Mouse (Mus musculus): ENCODE measurements around the gene Mast4.

Gene Mast4

DNA sequence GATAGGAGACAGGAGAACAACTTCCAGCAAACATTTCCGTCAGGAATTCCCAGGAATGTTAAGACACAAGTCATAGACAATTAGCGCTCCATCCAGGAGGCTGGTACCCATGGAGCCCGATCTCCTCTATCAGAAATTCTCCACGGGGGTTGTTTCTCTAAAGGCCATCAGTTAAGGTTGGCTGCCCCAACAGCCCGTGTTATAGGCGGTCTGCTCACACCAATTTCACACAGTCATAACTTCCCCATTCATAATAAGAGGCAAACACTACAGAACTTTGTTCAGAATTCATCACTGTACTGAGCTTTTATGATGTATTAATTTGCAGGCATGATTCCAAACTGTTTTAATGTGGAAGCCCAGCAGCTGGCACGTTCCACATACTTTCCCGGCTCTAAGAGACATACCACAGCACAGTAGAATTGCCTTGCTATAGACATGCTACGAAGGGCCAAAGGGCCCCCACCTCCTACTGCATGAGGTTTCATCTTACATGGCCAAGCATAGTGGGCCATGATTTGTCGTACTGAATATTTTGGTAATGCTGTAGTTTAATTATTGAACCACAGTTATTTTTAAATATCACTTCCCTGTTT lies 19.1 kb downstream of the Mast4 start:
- no peak for DNase-seq

GRCm38 (mm10) chr13:103308296-103308695 lies 26.0 kb downstream of the Mast4 start:
- DNase-seq: no peak

DNA sequence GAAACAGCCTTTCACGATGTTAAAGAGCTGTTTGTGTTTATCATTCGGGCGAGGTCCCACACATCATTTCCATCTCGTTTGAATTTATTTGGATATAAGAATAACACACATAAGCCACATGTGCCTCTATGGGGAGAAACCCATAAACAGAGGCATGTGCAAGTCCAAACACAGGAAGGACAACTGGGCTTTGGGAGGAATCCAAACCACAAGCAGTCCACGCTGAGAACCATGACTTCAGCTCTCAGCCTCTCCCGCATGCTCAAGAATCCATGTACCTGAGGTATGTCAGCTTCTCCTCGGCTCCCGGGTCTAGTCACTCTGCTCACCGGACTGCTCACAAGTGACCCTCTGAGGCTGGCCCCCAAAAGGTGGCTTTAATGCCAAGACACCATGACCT lies 30.5 kb downstream of the Mast4 start:
- no peak for DNase-seq

DNA sequence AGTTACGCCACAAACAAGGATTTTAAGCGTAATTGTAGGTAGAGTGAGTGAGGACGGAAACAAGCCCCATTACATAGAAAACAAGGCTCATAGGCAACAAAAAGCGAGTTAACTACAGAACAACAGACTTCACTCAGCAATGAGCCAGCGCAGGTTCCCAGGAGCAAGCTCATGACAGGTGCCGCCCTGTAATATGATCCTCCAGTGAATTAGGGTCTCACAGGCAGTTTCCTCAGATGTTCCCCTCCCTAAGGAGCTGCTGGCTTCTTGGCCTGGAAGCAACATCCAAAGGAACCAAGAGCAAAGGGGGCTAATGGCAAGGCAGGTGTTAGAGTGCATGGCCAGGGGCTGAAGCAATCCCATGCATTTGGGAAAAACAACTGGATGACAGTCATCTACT lies 31.8 kb downstream of the Mast4 start:
- no peak for DNase-seq

GRCm38 (mm10) chr13:103302077-103302476 lies 32.2 kb downstream of the Mast4 start:
- no peak for DNase-seq

- DNase-seq: no peak
Observed at GRCm38 (mm10) chr13:103294424-103294823, 39.9 kb downstream of the Mast4 start.

GRCm38 (mm10) chr13:103293121-103293520 lies 41.2 kb downstream of the Mast4 start:
- DNase-seq: no peak

DNA sequence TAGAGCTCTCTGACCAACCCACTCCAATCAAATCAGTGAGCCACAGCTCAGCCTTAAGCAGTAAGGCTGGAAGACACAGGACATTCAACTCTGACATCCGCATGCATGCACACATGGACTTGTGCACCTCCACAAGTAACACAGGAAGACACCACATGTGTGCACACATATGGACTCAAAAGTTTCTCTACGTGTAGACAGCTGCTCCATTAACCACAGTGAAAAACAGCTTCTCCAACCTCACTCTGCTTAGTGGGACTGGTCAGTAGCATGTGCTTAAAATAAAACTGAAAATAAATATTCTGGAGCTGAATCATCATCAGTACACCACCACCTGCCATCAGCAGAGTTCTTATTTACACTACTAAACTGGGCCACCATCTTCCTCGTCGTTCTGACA lies 43.2 kb downstream of the Mast4 start:
- no peak for DNase-seq

GRCm38 (mm10) chr13:103285821-103286220 lies 48.5 kb downstream of the Mast4 start:
- DNase-seq: no peak

DNA sequence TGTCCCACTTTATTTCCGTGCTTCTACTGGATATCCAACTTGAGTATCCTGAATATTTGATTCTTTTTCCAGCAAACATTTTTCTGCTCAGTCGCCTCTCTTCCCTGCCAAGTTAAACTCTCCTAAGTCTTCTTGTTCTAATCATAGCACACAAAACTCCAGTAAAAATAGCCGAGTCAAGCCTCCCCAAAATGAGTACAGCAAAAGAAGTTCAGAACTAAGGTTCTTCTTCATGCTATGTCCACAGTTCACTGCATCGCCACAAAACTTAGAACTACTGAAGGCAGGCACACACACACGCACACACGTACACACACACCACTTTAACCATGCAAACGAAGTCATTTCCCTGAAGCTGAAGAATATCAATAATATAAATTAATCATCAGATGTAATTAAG lies 49.3 kb downstream of the Mast4 start:
- no peak for DNase-seq

GRCm38 (mm10) chr13:103270856-103271391 lies 63.4 kb downstream of the Mast4 start:
- no peak for DNase-seq

- no peak for DNase-seq
Observed at GRCm38 (mm10) chr13:103262707-103263106, 71.6 kb downstream of the Mast4 start.

DNA sequence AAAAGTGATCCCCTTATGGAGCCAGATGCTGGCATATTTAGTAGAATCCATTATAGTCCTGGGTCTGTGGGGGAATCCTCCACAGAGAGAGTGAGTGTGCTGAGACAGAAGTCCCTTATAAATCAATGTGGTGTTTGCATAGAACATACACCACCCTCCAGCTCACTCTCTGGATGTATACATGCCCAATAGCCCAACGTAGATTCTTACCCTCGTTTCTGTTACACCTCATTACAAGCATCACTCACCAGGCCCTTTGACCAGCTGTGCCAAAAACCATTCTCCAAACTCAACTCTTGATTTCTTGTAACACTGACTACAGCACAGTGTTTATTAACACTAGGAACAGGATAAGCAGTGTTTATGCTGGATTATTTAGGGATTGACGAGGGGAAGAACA lies 72.2 kb downstream of the Mast4 start:
- DNase-seq: no peak

DNA sequence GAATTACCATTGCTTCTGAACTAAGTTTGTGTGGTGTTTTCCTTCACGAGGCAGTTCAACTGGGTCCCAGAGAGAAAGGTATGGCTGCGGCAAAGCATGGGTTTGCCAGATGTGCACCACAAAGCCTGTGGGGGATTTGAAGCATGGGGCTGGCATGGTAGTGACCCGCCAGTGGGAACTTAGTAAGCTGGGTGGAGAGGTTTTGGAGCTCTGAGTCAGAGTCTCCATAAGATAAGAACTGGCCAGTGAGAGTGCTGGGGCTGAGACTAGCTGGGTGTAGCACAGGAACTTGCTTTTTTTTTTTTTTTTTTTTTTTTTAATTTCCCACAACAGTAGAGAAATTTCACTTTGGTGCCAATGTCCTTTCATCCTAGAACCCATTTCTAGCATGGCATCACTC lies 73.9 kb downstream of the Mast4 start:
- no peak for DNase-seq

- no peak for DNase-seq
Observed at GRCm38 (mm10) chr13:103258106-103258505, 76.2 kb downstream of the Mast4 start.

DNA sequence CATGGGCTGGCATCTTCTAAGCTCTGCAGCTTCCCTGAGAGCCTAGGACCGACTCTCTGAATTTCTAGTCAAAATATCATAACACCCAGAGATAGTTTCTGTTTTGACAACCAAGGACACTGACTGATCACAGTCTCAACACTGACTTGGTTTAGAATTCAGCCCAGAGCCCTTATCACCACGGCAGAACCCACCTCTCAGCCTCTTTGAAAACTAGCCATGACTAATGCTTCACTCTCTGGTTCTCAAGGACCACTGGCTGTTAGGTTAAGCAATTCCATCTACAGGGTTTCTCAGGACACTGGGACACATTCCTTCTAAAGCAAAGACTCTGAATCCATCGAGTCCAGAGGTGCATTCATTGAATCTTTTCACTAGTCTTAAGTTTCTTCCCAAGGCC lies 79.4 kb downstream of the Mast4 start:
- DNase-seq: no peak

DNA sequence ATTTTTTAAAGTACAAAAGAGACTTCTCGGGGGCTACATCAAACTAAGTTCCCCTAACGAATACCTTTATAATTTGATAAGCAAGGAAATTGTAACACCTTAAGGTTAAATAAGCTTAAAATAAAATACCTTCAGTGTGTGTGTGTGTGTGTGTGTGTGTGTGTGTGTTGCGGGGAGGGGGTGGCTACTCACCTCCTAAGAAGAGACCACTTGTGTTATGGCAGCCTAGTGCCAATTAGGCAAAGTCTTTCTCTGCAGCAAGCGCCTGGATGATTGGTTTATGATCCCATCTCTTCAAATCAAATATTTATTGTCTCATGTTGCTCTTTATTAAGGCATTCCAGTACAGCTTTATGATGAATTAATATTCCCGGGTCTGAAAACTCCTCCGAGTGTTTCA lies 81.2 kb downstream of the Mast4 start:
- DNase-seq: no peak

DNA sequence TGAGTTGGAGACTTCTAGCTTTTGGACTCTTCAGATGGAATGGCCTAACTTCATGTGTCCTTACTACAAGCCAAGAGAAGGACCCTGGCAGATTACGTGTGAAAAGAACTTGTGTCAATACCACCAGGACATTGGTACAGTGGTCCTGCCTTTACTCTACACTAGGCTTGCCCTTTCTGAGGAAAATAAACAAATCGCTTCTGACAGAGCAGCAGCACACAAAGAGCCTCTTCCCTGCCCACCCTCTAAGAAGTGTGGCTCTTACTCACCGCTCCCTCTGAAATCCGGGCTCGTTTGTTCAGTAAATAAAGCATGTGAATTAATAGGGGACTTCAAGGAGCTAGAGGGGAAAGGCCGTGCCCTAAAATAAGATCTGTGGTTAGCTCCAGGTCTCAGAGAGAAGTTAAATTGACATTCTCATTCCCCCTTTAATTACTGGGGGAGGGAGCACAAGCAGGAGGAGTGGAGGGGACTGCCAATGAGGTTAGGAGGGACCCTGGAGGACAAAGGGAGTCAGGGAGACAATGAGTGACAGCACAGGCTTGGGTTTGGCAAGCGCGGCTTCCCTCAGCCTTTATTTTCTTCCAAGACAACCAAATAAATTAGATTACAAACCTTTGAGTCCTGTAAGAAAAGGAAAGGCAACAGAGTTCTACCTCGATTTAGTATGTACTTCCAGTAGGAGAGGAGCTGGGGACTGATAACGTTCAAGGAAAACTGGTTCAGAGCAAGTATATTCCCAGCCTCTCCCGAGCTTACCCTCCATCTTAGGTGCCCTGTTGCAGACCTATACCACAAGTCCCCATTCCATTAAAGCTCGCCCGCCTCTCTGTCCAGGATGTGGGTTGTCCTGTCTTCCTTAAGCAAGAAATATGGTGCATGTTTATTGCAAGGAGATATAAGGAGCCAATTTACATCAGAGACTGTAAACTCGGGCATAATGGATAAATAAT lies 85.9 kb downstream of the Mast4 start:
- DNase-seq: no peak

- DNase-seq: no peak
Observed at GRCm38 (mm10) chr13:103246973-103247718, 87.2 kb downstream of the Mast4 start.

GRCm38 (mm10) chr13:103245431-103245830 lies 88.9 kb downstream of the Mast4 start:
- no peak for DNase-seq

DNA sequence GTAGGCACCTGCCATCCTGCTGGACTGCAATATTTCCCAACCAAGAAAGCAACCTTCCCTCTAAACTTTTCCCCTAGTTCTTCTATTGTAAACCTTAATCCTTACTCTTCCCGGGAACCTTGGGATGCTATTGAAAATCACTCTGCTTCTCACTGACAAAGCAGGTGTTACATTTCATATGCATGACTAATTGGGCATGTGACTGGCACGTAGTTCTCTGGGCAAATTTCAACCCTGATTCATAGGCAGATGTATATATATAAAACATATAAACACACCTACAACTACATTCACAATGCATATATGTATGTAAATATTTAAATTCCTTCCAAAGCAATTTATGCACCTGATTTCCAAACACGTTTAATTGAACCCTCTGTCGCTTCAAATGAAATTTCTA lies 90.2 kb downstream of the Mast4 start:
- DNase-seq: no peak

GRCm38 (mm10) chr13:103241092-103241491 lies 93.2 kb downstream of the Mast4 start:
- no peak for DNase-seq

- DNase-seq: no peak
Observed at GRCm38 (mm10) chr13:103239654-103240053, 94.6 kb downstream of the Mast4 start.

Data from right cerebral cortex, postnatal 14 days (tissue).